Mouse (Mus musculus) midbrain, postnatal 0 days (tissue): ENCODE data around the gene Sectm1b. TPM values are rescaled to one million over a fixed set of nuclear protein-coding genes. Genes with fewer than 3 reads are reported as not detected.
A peak's percentile ranks its signal among the peaks of the same experiment; 100 is the strongest.

Experiments
- ATAC-seq: fragments of 200-750 bp; cut with Nextera tagmentation; 2 replicates; pipeline ENCODE4 v1.8.0; 2017; ENCODE audit warnings: moderate number of reproducible peaks, mild to moderate bottlenecking, moderate TSS enrichment, moderate library complexity; ENCODE audit not compliant: low FRiP score
- DNase-seq: peaks from one replicate; pipeline ENCODE4 v3.0.0-alpha.2; 2015; ENCODE audit warnings: low spot score
- H3K27ac ChIP-seq: fragments of 300-500 bp; sonication (generic); 2 replicates; pipeline ENCODE4 v1.5.1; 2014; ENCODE audit warnings: low read depth, mild to moderate bottlenecking, low read length, mixed read lengths
- H3K27me3 ChIP-seq: fragments of 300-500 bp; sonication (generic); 2 replicates; pipeline ENCODE4 v1.6.1; 2014; ENCODE audit warnings: low read length, control low read depth, mixed read lengths; ENCODE audit not compliant: insufficient read depth
- H3K36me3 ChIP-seq: fragments of 300-500 bp; sonication (generic); 2 replicates; pipeline ENCODE4 v1.6.1; 2014; ENCODE audit warnings: low read length, control low read depth, mixed read lengths; ENCODE audit not compliant: insufficient read depth
- H3K4me1 ChIP-seq: fragments of 300-500 bp; sonication (generic); 2 replicates; pipeline ENCODE4 v1.6.1; 2014; ENCODE audit warnings: mild to moderate bottlenecking, control low read depth, antibody characterized with exemption, low read length, mixed read lengths; ENCODE audit not compliant: insufficient read depth
- H3K4me2 ChIP-seq: fragments of 300-500 bp; sonication (generic); 2 replicates; pipeline ENCODE4 v1.6.1; 2014; ENCODE audit warnings: low read depth, mild to moderate bottlenecking, low read length, mixed read lengths; ENCODE audit not compliant: poor library complexity, severe bottlenecking
- H3K4me3 ChIP-seq: fragments of 300-500 bp; sonication (generic); 2 replicates; pipeline ENCODE4 v1.5.1; 2014; ENCODE audit warnings: low read depth, mild to moderate bottlenecking, low read length, moderate library complexity
- H3K9ac ChIP-seq: fragments of 300-500 bp; sonication (generic); replicated peaks from 2 replicates; pipeline ENCODE4 v1.6.1; 2014; ENCODE audit warnings: mild to moderate bottlenecking, low read length, moderate library complexity, mixed read lengths; ENCODE audit not compliant: poor library complexity, severe bottlenecking
- H3K9me3 ChIP-seq: fragments of 300-500 bp; sonication (generic); 2 replicates; pipeline ENCODE4 v1.6.1; 2016; ENCODE audit warnings: low read length, control low read depth
- CTCF ChIP-seq: IDR thresholded peaks from 2 replicates; pipeline ENCODE4 v1.5.1; 2016; ENCODE audit warnings: antibody characterized with exemption, mild to moderate bottlenecking
- WGBS: fragments of 180-500 bp; shearing (Covaris S2); extraction: QIAGEN DNeasy Blood & Tissue Kit; methylation state at CpG from one replicate; pipeline ENCODE4 v1.1.7; 2014; 5-methylcytosine and 5-hydroxymethylcytosine counted together
- polyA plus RNA-seq: library from polyadenylated mRNA; unstranded; fragments of >200 nt; fragmentation: Nextera tagmentation; extraction: Ambion mirVana; gene quantifications from 2 replicates; pipeline ENCODE4 v1.2.1, GENCODE M21; 2015
- total RNA-seq: library from RNA; depleted of rRNA; stranded (reverse); fragments of >200 nt; gene quantifications from 2 replicates; pipeline ENCODE4 v1.2.3, GENCODE M21; 2014; rRNA removed

Sectm1b gene
- total and polyA plus RNA-seq, 2 experiments from 2014 or later, result not detected

DNA sequence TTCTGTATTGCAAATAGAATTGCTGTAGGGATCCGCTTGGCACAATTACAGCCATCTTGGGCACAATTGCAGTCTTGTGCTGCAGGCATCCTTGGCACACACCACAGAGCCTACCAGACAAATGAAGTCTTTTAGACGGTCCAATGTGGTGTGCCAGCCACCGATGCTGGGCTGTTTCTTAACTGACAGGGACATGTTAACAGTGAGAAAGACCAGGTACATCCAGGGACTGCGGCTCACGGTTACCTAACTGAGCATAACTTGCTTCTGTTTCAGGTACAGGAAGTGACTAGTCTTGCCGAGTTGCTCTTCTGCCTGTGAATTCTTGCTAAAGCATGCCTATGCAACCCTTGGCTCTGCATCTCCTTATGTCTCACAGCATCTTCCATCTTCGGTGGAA, 49.7 kb downstream of the Sectm1b start:
- Histone ChIP-seq H3K4me2 (no peak overlapping the region), H3K27me3 (no peaks in the 10 kb centered on the region), H3K4me1 (no peaks in the 10 kb centered on the region), H3K4me3 (no peak overlapping the region), H3K27ac (no peak overlapping the region), H3K9ac (no peak overlapping the region), H3K36me3 (no peaks in the 10 kb centered on the region), H3K9me3 (no peaks in the 10 kb centered on the region)
- DNase-seq (peak; percentile 24), ATAC-seq (no peak)
- TF ChIP-seq CTCF, result no peak
- WGBS, result 75% methylated on average over 7 of the region's 7 CpGs

DNA sequence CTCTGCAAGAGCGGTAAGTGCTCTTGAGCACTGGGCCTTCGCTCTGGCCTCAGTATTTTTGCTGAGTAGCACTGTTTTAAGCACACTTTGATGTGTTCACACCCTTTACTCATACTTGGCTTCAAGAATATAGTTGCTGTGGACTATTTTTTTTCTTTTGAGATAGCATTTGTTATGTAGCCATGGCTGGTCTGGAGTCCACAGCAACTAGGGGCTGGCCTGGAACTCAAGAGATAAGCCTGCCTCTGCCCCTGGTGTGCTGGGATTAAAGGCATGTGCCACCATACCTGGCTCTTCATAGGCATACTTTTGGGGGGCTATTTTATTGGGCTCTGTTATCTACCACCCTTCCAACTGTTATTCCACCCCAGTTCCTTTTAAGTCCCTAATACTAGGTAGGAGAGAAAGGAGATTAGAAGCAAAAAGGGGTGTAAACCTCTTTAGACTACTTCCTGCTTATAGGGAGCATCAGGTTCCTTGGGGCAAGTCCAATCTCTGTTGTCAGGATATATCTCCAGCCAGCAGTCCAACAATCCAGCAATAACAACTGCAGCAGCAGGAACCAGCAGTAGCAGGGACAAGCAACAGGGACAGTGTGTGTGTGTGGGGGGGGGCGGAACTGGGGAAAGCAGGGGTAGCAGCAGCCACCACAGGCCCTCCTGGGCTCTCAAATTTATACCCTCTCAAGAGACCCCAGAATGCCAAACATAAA, 53.2 kb downstream of the Sectm1b start:
- no peaks in the 10 kb centered on the region for H3K4me1 ChIP-seq
- no peak for ATAC-seq
- H3K36me3 ChIP-seq, result no peaks in the 10 kb centered on the region
- DNase-seq, result no peak
- no peaks in the 10 kb centered on the region for H3K27me3 ChIP-seq
- no peak overlapping the region for H3K27ac ChIP-seq
- no peak overlapping the region for H3K4me2 ChIP-seq
- H3K9me3 ChIP-seq, result no peaks in the 10 kb centered on the region
- WGBS, result 99% methylated on average over 3 of the region's 3 CpGs
- no peak overlapping the region for H3K9ac ChIP-seq
- H3K4me3 ChIP-seq, result no peak overlapping the region
- TF ChIP-seq CTCF, result no peak

DNA sequence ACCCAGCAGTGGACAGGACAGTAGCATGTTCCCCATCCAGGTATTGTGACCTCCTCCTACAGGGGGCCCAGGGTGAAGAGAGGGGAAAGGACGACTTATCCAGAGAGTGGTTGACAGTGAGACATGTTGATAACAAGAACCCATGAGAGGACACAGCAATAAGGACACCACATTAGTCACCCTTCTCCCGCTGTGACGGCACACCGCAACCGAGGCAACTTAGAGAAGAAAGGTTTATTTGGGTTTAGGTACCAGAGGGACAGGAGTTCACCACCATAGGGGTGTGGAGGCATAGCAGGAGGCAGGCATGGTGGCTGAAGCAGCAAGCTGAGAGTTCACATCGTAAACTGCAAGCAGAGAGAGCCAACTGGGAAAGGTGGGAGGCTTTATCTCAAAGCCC, 57.2 kb downstream of the Sectm1b start:
- no peak overlapping the region for H3K4me3 ChIP-seq
- ATAC-seq (no peak), DNase-seq (no peak)
- no peaks in the 10 kb centered on the region for H3K36me3 ChIP-seq
- no peak overlapping the region for H3K27ac ChIP-seq
- no peak overlapping the region for H3K4me2 ChIP-seq
- H3K9me3 ChIP-seq, result no peaks in the 10 kb centered on the region
- H3K9ac ChIP-seq, result no peak overlapping the region
- H3K4me1 ChIP-seq, result no peaks in the 10 kb centered on the region
- no peaks in the 10 kb centered on the region for H3K27me3 ChIP-seq
- 77% methylated on average over 6 of the region's 6 CpGs for WGBS
- TF ChIP-seq CTCF, result no peak

DNA sequence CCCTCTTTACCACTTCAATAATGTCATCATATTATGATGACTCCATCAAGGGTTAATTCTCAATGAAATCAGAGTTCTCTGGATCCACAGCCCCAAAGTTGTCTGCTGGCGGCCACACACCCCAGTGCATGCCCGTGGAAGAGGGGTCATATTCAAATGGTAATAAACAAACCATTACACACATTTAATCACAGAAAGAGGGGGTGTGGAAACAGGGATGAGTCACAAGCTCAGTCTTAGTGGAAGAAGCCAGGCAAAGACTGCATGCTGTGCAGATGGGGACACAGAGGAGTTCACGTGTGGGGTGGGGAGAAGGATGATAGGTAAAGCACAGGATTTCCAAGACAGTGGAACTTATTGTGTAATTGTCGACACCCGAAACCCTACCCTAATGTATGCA, 59.1 kb downstream of the Sectm1b start:
- no peak overlapping the region for H3K4me3 ChIP-seq
- no peak for TF ChIP-seq CTCF
- H3K4me1 ChIP-seq, result no peaks in the 10 kb centered on the region
- WGBS, result 58% methylated on average over 5 of the region's 5 CpGs
- DNase-seq (no peak), ATAC-seq (no peak)
- H3K27ac ChIP-seq, result no peak overlapping the region
- H3K27me3 ChIP-seq, result no peaks in the 10 kb centered on the region
- H3K9ac ChIP-seq, result no peak overlapping the region
- H3K36me3 ChIP-seq, result no peaks in the 10 kb centered on the region
- no peaks in the 10 kb centered on the region for H3K9me3 ChIP-seq
- H3K4me2 ChIP-seq, result no peak overlapping the region

Other genes with a start within 250 kb of the Sectm1b start
- gene Fasn, start 239.0 kb downstream of the Sectm1b start, total RNA-seq, result 469 and 488 TPM in 2 replicates
- gene Fasn, start 239.0 kb downstream of the Sectm1b start, polyA plus RNA-seq, result 76.0 and 85.4 TPM in 2 replicates
- 6.2 and 7.2 TPM in 2 replicates for gene Ccdc57, start 130.7 kb downstream of the Sectm1b start, total RNA-seq
- gene Ccdc57, start 130.7 kb downstream of the Sectm1b start, polyA plus RNA-seq, result 6.8 and 7.8 TPM in 2 replicates
- 14.6 and 20.2 TPM in 2 replicates for gene Slc16a3, start 115.1 kb downstream of the Sectm1b start, total RNA-seq
- 3.2 and 4.1 TPM in 2 replicates for gene Slc16a3, start 115.1 kb downstream of the Sectm1b start, polyA plus RNA-seq
- gene Csnk1d, start 72.2 kb downstream of the Sectm1b start, total RNA-seq, result 116 and 122 TPM in 2 replicates
- gene Csnk1d, start 72.2 kb downstream of the Sectm1b start, polyA plus RNA-seq, result 115 TPM in 2 replicates
- gene Cd7, start 24.2 kb downstream of the Sectm1b start, total RNA-seq, result not detected in 2 replicates
- not detected in 2 replicates for gene Cd7, start 24.2 kb downstream of the Sectm1b start, polyA plus RNA-seq
- not detected in 2 replicates for gene Sectm1a, start 17.7 kb upstream of the Sectm1b start, total RNA-seq
- gene Sectm1a, start 17.7 kb upstream of the Sectm1b start, polyA plus RNA-seq, result not detected in 2 replicates
- not detected in 2 replicates for gene Tex19.2, start 55.1 kb upstream of the Sectm1b start, total RNA-seq
- gene Tex19.2, start 55.1 kb upstream of the Sectm1b start, polyA plus RNA-seq, result not detected in 2 replicates
- not detected in 2 replicates for gene Tex19.1, start 82.6 kb upstream of the Sectm1b start, total RNA-seq
- not detected in 2 replicates for gene Tex19.1, start 82.6 kb upstream of the Sectm1b start, polyA plus RNA-seq
- gene Uts2r, start 96.7 kb upstream of the Sectm1b start, total RNA-seq, result 0.33 and 0.66 TPM in 2 replicates
- gene Uts2r, start 96.7 kb upstream of the Sectm1b start, polyA plus RNA-seq, result 1.1 and 1.5 TPM in 2 replicates
- gene Hexdc, start 140.9 kb upstream of the Sectm1b start, total RNA-seq, result 85.2 and 87.4 TPM in 2 replicates
- gene Hexdc, start 140.9 kb upstream of the Sectm1b start, polyA plus RNA-seq, result 37.4 and 38.1 TPM in 2 replicates
- gene Ogfod3, start 141.1 kb upstream of the Sectm1b start, total RNA-seq, result 8.9 and 12.0 TPM in 2 replicates
- 25.2 and 32.5 TPM in 2 replicates for gene Ogfod3, start 141.1 kb upstream of the Sectm1b start, polyA plus RNA-seq
- gene Cybc1, start 165.8 kb upstream of the Sectm1b start, total RNA-seq, result 26.5 and 29.1 TPM in 2 replicates
- gene Cybc1, start 165.8 kb upstream of the Sectm1b start, polyA plus RNA-seq, result 18.7 and 20.9 TPM in 2 replicates
- 112 and 129 TPM in 2 replicates for gene Narf, start 173.7 kb upstream of the Sectm1b start, total RNA-seq
- gene Narf, start 173.7 kb upstream of the Sectm1b start, polyA plus RNA-seq, result 37.4 and 38.0 TPM in 2 replicates
- gene Foxk2, start 196.4 kb upstream of the Sectm1b start, total RNA-seq, result 92.5 and 92.9 TPM in 2 replicates
- gene Foxk2, start 196.4 kb upstream of the Sectm1b start, polyA plus RNA-seq, result 13.2 and 13.7 TPM in 2 replicates